Mouse (Mus musculus): ENCODE results near the gene Neurl2.
"Not testable (repeated sequence)": the region's sequence is repeated elsewhere in the genome, so short reads cannot be mapped to it uniquely, and the experiment has no call there.

Gene Neurl2

DNA sequence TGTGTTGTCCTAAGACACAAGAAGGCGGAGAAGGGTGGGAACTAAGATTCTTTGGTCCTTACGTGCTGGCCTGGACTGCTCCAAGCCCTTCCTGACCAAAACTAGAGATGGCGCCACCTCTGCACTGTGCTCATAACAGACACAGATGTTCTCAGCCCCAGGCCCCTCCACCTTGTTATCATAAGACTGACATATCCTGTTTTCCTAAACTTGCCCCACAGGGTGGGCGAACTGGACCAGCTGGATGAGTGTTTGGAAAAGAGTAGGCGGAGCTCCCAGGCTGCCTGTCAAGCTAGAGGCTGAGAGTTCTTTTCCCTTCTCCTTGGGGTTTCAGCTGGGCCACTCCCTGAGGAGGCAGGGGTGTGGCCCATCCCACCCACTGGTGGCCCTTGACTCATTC, 15.6 kb downstream of the Neurl2 start:
- DNase-seq (ENCODE audit: low read depth in 1 of 2, low spot score in 2 of 2): no peak

DNA sequence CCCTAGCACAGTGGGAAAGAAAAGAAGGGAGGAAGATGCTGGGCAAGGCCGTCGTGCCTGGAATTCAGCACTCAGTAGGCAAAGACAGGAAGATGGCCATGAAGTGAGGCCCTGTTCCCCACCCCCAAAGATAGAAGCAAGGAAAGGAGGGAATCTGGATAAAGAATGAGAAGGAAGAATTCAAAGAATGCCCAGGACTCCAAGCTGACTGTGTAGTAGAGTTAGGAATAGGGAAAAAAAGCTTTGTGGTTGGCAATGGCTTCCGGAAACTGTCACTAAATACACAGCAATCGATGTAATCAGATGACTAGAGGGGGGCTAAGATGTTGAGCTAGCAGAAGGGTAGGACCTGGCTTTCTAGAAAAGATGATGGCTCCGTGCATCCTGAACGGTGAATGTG, 16.1 kb downstream of the Neurl2 start:
- DNase-seq (ENCODE audit: low read depth in 1 of 2, low spot score in 2 of 2): no peak

DNA sequence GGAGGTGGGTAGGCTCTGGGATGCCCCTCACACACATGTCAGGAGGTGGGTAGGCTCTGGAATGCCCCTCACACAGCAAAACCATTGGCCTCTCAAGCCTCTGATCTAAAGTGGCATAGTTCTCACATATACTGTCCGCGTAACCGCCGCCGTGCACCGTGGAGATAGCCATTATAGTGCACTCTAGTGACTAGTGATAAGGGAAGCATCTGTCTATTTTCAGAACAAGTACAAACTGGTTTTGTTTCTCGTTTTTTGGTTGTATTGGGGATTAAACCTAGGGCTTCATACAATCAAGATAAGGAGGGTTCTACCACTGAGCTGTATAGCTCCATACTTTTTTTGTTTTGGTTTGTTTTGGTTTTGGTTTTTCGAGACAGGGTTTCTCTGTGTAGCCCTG, 17.4 kb downstream of the Neurl2 start:
- DNase-seq (ENCODE audit: low read depth in 1 of 2, low spot score in 2 of 2): no peak

- DNase-seq (ENCODE audit: low read depth in 1 of 2, low spot score in 2 of 2): peak in 1 of 2 experiments; percentile 31
Measured at GRCm38 (mm10) chr2:164815348-164815747, 17.9 kb downstream of the Neurl2 start.

DNA sequence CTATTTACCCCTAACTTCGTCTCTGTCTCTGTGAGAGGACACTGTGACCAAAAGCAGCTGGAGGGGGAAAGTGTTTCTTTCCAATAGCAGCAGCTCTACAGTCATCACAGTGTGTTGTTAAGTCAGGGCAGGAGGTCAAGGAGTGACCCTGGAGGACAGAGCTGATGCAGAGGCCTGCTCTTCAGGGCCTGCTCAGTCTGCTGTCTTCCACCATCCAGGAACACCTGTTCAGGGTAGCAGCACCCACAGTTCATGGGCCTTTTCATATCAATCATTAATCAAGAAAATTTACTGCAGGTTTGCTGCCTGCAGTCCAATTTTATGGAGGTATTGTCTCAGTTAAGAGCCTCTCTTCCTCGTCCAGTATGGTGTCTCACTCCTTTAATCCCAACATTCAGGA, 19.7 kb downstream of the Neurl2 start:
- DNase-seq (ENCODE audit: low read depth in 1 of 2, low spot score in 2 of 2): no peak

- DNase-seq (ENCODE audit: low read depth in 1 of 2, low spot score in 2 of 2): no peak
Measured at GRCm38 (mm10) chr2:164806614-164807013, 26.6 kb downstream of the Neurl2 start.

DNA sequence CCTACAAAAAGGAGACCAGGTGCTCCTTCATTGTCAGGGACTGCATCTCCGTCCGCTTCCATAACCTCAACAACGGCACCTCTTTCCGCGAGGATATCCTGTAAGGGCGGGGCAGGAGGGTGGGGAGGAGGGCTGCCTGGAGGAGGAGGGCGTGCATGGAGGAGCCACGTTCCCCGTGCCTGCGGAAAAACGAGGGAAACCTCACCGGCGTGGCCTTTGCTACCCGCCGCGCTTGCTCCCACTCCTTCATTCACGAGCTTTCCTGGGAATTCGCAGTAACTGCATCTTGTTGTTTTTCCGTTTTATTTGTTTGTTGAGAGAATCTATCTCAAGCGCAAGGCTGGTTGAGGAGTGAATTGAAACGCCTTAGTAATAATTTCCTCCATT, 27.9 kb downstream of the Neurl2 start:
- no peak for DNase-seq (ENCODE audit: low read depth in 1 of 2, low spot score in 2 of 2)

GRCm38 (mm10) chr2:164804533-164805331, 28.5 kb downstream of the Neurl2 start, which contains the start of the genes Acot8 and Zswim3:
TSS of gene Acot8 (minus strand) at chr2:164804882.
TSS of gene Zswim3 (plus strand) at chr2:164805098.
- DNase-seq (ENCODE audit: low read depth in 1 of 2, low spot score in 2 of 2): peak; percentile 96 to 97

DNA sequence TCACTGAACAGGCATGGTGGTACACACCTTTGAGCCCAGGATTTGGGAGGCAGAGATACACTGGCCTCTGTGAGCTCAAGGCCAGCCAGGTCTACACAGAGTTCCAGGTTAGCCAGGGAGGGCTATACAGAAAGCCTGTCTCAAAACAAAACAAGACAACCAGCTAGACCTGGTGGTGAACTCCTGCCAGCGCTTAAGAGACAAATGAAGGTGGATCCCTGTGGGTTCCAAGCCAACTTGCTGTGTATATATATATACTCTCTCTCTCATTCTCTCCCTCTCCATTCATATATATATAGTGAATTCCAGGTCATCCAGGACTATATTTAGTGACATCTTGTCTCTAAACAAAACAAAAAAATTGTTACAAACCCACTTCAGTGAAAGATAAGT, 29.3 kb downstream of the Neurl2 start:
- no peak for DNase-seq (ENCODE audit: low read depth in 1 of 2, low spot score in 2 of 2)

GRCm38 (mm10) chr2:164803201-164803920, 29.9 kb downstream of the Neurl2 start:
- no peak for DNase-seq (ENCODE audit: low read depth in 1 of 2, low spot score in 2 of 2)

DNA sequence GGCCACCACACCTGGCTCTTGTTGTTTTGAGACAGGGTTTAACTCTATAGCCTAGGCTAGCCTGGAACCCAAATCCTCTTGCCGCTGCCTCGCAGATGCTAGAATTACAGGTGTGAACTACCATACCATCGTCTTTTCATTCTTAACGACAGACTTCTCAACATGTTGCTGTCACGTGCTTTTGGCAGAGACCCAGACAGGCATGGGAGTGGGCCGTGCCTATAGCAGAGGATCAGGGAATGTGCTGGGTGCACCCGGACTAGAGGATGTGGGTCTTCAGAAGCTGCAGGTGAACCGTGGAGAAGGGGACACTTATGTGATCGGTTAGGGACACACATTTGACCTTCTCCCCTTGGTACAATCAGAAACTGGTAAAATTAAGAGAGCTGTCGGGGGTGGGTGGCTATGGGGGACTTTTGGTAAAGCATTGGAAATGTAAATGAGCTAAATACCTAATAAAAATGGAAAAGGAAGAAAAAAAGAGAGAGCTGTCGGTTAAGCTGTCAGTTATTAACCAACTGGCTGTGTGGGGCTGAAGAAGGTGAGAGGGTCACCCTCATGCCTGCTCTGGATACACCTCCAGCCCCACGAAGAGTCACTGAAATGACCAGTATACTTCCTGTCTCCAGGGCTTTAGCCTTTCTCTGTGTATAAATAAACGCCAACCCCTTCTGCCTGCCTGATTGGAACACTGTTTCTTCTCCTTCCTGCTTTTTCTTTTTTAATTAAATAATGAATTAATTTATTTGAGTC, 32.8 kb downstream of the Neurl2 start:
- no peak for DNase-seq (ENCODE audit: low read depth in 1 of 2, low spot score in 2 of 2)

DNA sequence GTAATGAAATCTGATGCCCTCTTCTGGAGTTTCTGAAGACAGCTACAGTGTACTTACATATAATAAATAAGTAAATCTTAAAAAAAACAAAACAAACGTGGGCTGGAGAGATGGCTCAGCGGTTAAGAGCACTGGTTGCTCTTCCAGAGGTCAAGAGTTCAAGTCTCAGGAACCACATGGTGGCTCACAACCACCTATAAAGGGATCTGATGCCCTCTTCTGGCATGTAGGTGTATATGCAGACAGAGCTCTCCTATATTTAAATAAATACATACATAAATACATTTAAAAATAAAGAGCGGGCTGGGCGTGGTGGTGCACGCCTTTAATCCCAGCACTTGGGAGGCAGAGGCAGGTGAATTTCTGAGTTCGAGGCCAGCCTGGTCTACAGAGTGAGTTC, 34.7 kb downstream of the Neurl2 start:
- DNase-seq (ENCODE audit: low read depth in 1 of 2, low spot score in 2 of 2): not testable (repeated sequence)

GRCm38 (mm10) chr2:164795868-164796267, 37.4 kb downstream of the Neurl2 start:
- no peak for DNase-seq (ENCODE audit: low read depth in 1 of 2, low spot score in 2 of 2)

- DNase-seq (ENCODE audit: low read depth in 1 of 2, low spot score in 2 of 2): peak in 1 of 2 experiments; percentile 49
Measured at GRCm38 (mm10) chr2:164794293-164794692, 39.0 kb downstream of the Neurl2 start.

DNA sequence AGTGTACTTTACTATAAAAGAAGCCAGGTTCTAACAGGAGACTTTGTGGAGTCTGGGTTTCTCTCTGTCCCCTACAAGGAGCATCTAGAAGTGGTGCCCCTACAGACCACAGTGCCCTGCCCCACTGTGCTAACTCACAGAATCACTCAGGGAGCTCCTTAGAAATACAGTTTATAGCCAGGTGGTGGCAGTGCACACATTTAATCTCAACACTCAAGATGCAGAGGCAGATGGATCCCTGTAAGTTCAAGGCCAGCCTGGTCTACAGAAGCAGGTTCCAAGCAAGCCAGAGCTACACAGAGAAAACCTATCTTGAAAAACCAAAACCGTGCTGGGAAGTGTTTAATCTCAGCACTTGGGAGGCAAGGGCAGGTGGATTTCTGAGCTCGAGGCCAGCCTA, 39.5 kb downstream of the Neurl2 start:
- DNase-seq (ENCODE audit: low read depth in 1 of 2, low spot score in 2 of 2): no peak

DNA sequence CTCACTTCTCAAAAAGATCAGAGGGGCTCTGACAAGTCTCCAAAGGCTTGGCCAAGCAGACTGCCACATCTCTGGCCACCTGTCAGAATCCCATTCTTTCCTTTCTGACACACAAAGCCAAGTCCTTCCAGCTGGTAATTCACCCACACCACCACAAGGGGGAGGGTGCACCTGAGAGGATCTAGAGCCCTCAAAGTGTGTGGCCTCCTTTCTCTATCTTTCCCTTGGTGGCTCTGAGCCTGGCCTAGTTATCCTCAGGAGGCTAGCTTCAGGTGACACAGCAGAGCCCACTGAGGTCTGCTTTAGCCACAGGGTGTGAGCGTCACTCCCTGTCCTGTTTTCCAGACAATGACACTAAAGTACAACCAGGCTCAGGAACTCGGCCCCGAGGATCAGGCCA, 40.0 kb downstream of the Neurl2 start:
- no peak for DNase-seq (ENCODE audit: low read depth in 1 of 2, low spot score in 2 of 2)

- DNase-seq (ENCODE audit: low read depth in 1 of 2, low spot score in 2 of 2): no peak
Measured at GRCm38 (mm10) chr2:164792400-164793190, 40.7 kb downstream of the Neurl2 start.

DNA sequence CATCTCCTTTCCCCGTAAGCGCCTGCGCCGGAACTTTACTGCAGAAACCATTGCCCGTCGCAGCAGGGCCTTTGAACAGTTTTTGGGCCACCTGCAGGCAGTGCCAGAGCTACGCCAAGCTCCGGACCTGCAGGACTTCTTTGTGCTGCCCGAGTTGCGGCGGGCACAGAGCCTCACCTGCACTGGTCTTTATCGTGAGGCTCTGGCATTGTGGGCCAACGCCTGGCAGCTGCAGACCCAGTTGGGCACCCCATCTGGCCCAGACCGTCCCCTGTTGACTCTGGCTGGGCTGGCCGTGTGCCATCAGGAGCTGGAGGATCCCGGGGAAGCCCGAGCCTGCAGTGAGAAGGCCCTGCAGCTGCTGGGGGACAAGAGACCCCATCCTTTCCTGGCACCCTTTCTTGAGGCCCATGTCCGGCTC, 41.4 kb downstream of the Neurl2 start:
- no peak for DNase-seq (ENCODE audit: low read depth in 1 of 2, low spot score in 2 of 2)

GRCm38 (mm10) chr2:164790451-164790850, 42.8 kb downstream of the Neurl2 start:
- no peak for DNase-seq (ENCODE audit: low read depth in 1 of 2, low spot score in 2 of 2)

DNA sequence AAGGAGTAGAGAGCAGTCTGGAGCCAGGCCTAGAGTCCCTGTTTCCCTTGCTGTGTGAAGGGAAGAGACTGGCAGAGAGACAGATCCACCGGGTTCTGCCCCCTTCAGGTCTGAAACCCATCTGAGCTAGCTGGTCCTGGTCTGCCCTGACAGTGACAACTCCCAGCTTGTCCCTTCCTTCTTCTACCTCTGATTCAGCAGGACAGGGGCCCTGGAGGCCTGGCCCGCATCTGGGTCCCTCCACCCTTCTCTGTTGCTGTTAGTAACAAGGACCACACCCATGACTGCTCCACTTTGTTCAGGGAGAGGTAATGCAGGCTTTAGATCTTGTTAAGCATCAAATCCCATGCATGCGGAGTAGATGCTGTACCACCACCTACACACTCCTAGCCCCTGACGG, 44.8 kb downstream of the Neurl2 start:
- DNase-seq (ENCODE audit: low read depth in 1 of 2, low spot score in 2 of 2): no peak

- DNase-seq (ENCODE audit: low read depth in 1 of 2, low spot score in 2 of 2): no peak
Measured at GRCm38 (mm10) chr2:164787779-164788178, 45.5 kb downstream of the Neurl2 start.

All from monocyte, adult 2 months (primary cell).